ENCODE assay signal across 8 mouse cellular contexts in genomic region chr6:86141820-86142219, GRCm38 (mm10). TPM values are rescaled to one million over a fixed set of nuclear protein-coding genes. Genes with fewer than 3 reads are reported as not detected.
DNase-seq lines count a peak whose midpoint lies in the region; ATAC-seq and TF ChIP-seq lines count a peak whose summit lies in the region.

No protein-coding gene starts in this region.

- H3K27ac ChIP-seq in gastrocnemius, adult 2 months = no peak overlapping the region
- H3K27ac ChIP-seq in midbrain, embryonic 13.5 days = no peak overlapping the region
- H3K27ac ChIP-seq in testis, adult 2 months (ENCODE audit: control insufficient read depth, insufficient read depth, low read depth, low read length) = no peak overlapping the region

- 0 out of 2 replicates have a peak, but pooled peaks cover 3% of the 10 kb centered on the region for H3K4me1 ChIP-seq in midbrain, embryonic 13.5 days (replicated peaks)
- peaks cover 4% of the 10 kb centered on the region for H3K4me1 ChIP-seq in testis, adult 2 months (ENCODE audit: control insufficient read depth, insufficient read depth, low read length)

- peak; percentile 75 for TF ChIP-seq CTCF in gastrocnemius, adult 2 months (IDR thresholded peaks at IDR 0.05)
- TF ChIP-seq CTCF in testis, adult 2 months (IDR thresholded peaks at IDR 0.05; ENCODE audit: control insufficient read depth, insufficient read depth, insufficient replicate concordance, low read depth, low read length) = peak; percentile 20; the same call in 1 of the 2 replicates

- intact Hi-C loops in gastrocnemius, adult 2 months (cut with DNase I) = loop anchor here (5.0 kb wide), 2 partner anchors 220 to 260 kb away; partner anchors contain the start of gene Tia1

- WGBS in midbrain, embryonic 13.5 days = 12% methylated on average over 3 of the region's 3 CpGs

- no peaks in the 10 kb centered on the region for H3K9me3 ChIP-seq in midbrain, embryonic 13.5 days

- no peak overlapping the region for H3K9ac ChIP-seq in midbrain, embryonic 13.5 days (replicated peaks)

- no peaks in the 10 kb centered on the region for H3K36me3 ChIP-seq in midbrain, embryonic 13.5 days
- H3K36me3 ChIP-seq in testis, adult 2 months (ENCODE audit: control insufficient read depth, insufficient read depth, low read length) = no peaks in the 10 kb centered on the region

- no peak for TF ChIP-seq POLR2A in testis, adult 2 months (IDR thresholded peaks at IDR 0.05; ENCODE audit: control insufficient read depth, low read depth, low read length)

- no peaks in the 10 kb centered on the region for H3K27me3 ChIP-seq in midbrain, embryonic 13.5 days
- no peaks in the 10 kb centered on the region for H3K27me3 ChIP-seq in testis, adult 2 months (ENCODE audit: control insufficient read depth, insufficient read depth, low read length)

- H3K4me2 ChIP-seq in midbrain, embryonic 13.5 days (replicated peaks) = no peak overlapping the region

- peak; percentile 47 for DNase-seq in cerebellum, adult 11 months
- peak; percentile 76 for DNase-seq in Muller cell, postnatal 12 days (ENCODE audit: inconsistent ontology term)
- DNase-seq in cerebellum, adult 9-10 months = peak; percentile 68
- DNase-seq in gastrocnemius, adult 2 months = peak; percentile 72
- DNase-seq in layer of hippocampus, adult 9-10 months (ENCODE audit: low spot score) = peak; percentile 39

- no peak overlapping the region for H3K4me3 ChIP-seq in gastrocnemius, adult 2 months
- no peak overlapping the region for H3K4me3 ChIP-seq in midbrain, embryonic 13.5 days (replicated peaks)
- H3K4me3 ChIP-seq in testis, adult 2 months (ENCODE audit: control insufficient read depth, low read depth, low read length) = no peak overlapping the region

- ATAC-seq in cerebellum, adult (ENCODE audit: insufficient number of reproducible peaks, low FRiP score, low TSS enrichment) = no peak
- peak; percentile 65; the same call in 1 of the 2 replicates for ATAC-seq in midbrain, embryonic 13.5 days

RNA-seq across cellular contexts. Expression of gene Tgfa, which starts 53.2 kb away (rescaled TPM):
- total RNA-seq in gastrocnemius, adult 2 months (2021) = under 1 TPM; 0.31 to 0.66 TPM
- polyA plus RNA-seq in midbrain, embryonic 13.5 days (2015; fragmentation: Nextera tagmentation; extraction: Ambion mirVana) = 3.8 TPM in 2 replicates
- 2.1 and 2.7 TPM in 2 replicates for polyA plus RNA-seq in testis, adult 2 months (2012; rRNA removed)
